Mouse (Mus musculus): ENCODE data around the gene Nfatc4. TPM values are rescaled to one million over a fixed set of nuclear protein-coding genes. Genes with fewer than 3 reads are reported as not detected.

Gene Nfatc4
- polyA plus RNA-seq (2012; rRNA removed), result 0.71 and 1.5 TPM in 2 replicates

DNA sequence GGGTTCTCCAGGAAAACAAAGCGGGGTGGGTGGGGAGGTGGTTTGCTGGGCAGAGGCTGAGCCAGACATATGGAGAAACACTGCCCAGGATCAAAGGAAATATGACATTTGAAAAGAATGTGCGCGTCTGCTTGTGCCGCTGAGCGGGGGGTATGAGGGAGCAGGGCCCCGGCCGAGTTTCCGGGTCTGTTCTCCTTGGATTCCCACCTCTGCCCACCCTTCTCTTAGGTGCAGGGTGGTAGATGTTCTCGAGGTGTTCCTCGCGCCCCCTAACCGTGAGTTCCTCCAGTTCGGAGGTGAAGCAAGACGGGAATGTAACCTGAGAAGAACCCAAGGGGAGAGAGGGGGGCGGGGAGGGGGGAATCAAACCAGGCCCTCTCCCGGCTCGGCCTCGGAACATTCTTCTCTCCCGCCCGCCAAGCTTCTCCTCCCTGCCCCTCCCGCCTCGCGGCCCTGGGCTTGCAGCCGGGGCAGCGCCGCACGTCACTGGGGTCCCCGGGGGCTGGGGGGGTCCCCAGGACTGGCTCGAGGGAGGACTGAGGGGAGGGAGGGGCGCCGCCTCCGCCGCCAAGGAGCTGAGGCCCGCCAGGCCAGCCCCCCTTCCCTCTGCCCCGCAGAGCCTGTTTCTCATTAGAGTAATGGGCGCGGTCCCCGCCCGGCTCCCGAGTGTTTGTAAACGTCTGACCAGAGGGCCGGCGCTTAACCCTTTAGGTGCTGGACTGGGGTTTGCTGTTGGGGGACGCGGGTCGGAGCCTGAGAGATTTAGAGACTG is at the start of gene Nfatc4:
Nfatc4 (plus strand) TSS at position 154 of the 772 bp plus-strand sequence.

DNA sequence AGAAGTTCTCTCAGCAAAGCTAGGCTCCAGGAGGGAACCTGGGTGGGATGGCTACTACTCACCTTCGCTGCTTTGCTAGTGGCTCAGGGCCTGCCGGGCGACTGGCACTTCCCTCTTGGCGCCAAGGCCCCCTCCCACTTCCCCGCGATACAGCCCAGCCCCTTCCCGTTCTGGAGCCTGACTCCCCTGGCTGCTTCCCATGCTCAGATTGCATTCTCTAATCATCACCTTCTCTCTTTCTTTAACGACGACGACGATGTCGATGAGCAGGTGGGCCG is 39.0 kb upstream of the Nfatc4 start, which contains the start of gene Adcy4:
Adcy4 (minus strand) TSS at position 138 of the 278 bp plus-strand sequence.

DNA sequence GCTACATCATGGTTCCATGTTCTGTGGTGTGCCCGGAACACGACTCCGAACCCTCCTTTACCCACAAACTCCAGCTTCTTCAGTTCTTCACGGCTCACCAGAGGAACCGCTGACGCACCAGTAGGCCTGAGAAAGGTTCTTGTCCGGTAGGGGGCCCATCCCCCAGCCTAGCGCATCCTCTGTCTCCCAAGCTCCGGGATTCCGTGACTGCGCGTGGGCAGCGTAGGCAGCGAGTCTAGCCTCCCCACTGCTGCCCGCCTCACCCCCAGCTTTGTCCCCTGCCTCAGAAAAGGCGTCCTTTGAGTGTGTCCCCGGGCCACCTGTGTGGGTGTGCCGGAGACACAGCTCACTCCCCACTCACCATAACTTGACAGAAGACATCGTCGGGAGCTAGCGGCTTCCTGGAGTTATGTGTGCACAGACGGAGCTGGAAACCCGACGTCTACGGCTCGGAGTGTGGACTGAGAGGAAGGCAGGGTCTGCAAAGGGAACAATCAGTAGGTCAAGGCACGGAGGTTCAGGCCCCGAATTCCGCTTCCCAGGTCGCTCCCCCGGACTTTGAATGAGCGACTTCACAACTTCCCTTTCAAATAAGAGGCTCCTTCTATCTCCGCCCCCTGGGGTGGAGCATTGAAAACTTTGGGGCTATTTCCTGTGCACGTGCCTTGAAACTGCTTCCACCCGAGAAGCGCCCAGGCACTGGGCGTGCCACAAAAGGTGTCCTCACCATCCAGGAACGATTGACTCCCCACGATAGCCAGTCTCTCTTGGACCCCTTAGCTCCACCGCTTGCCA is 34.5 kb upstream of the Nfatc4 start, which contains the start of gene Ripk3:
Ripk3 (minus strand) TSS at position 610 of the 795 bp plus-strand sequence.

GRCm38 (mm10) chr14:55853621-55854285 is 30.8 kb downstream of the Nfatc4 start, which contains the start of gene Nynrin:
Gene Nynrin, plus strand, starts transcription at chr14:55854010.

Other genes with a start within 250 kb of the Nfatc4 start
- 0.20 and 0.69 TPM in 2 replicates for gene Fitm1, start 247.5 kb upstream of the Nfatc4 start, polyA plus RNA-seq (2012; rRNA removed)
- gene Psme1, start 245.0 kb upstream of the Nfatc4 start, polyA plus RNA-seq (2012; rRNA removed), result 49.6 and 57.9 TPM in 2 replicates
- gene Emc9, start 237.8 kb upstream of the Nfatc4 start, polyA plus RNA-seq (2012; rRNA removed), result 17.8 and 19.8 TPM in 2 replicates
- gene Psme2, start 232.0 kb upstream of the Nfatc4 start, polyA plus RNA-seq (2012; rRNA removed), result 63.6 and 64.0 TPM in 2 replicates
- gene Rnf31, start 231.4 kb upstream of the Nfatc4 start, polyA plus RNA-seq (2012; rRNA removed), result 5.9 and 7.5 TPM in 2 replicates
- gene Irf9, start 219.6 kb upstream of the Nfatc4 start, polyA plus RNA-seq (2012; rRNA removed), result 17.6 and 23.7 TPM in 2 replicates
- 1.7 and 2.1 TPM in 2 replicates for gene Rec8, start 205.1 kb upstream of the Nfatc4 start, polyA plus RNA-seq (2012; rRNA removed)
- 24.1 TPM in 2 replicates for gene Ipo4, start 187.2 kb upstream of the Nfatc4 start, polyA plus RNA-seq (2012; rRNA removed)
- gene Gm49378, start 185.2 kb upstream of the Nfatc4 start, polyA plus RNA-seq (2012; rRNA removed), result 1.5 and 1.6 TPM in 2 replicates
- gene Tm9sf1, start 179.3 kb upstream of the Nfatc4 start, polyA plus RNA-seq (2012; rRNA removed), result 25.0 and 29.3 TPM in 2 replicates
- gene Tssk4, start 173.0 kb upstream of the Nfatc4 start, polyA plus RNA-seq (2012; rRNA removed), result 0.35 and 0.44 TPM in 2 replicates
- 14.2 and 15.2 TPM in 2 replicates for gene Mdp1, start 162.6 kb upstream of the Nfatc4 start, polyA plus RNA-seq (2012; rRNA removed)
- 13.3 and 16.5 TPM in 2 replicates for gene Gmpr2, start 151.2 kb upstream of the Nfatc4 start, polyA plus RNA-seq (2012; rRNA removed)
- 177 and 195 TPM in 2 replicates for gene Nedd8, start 151.0 kb upstream of the Nfatc4 start, polyA plus RNA-seq (2012; rRNA removed)
- 15.3 and 17.8 TPM in 2 replicates for gene Tinf2, start 141.3 kb upstream of the Nfatc4 start, polyA plus RNA-seq (2012; rRNA removed)
- gene Tgm1, start 109.2 kb upstream of the Nfatc4 start, polyA plus RNA-seq (2012; rRNA removed), result 2.4 and 2.5 TPM in 2 replicates
- gene Rabggta, start 100.9 kb upstream of the Nfatc4 start, polyA plus RNA-seq (2012; rRNA removed), result 10.6 and 12.3 TPM in 2 replicates
- gene Dhrs1, start 77.5 kb upstream of the Nfatc4 start, polyA plus RNA-seq (2012; rRNA removed), result 27.6 and 31.2 TPM in 2 replicates
- gene Nop9, start 77.5 kb upstream of the Nfatc4 start, polyA plus RNA-seq (2012; rRNA removed), result 12.2 and 15.0 TPM in 2 replicates
- 36.1 and 38.6 TPM in 2 replicates for gene Cideb, start 64.7 kb upstream of the Nfatc4 start, polyA plus RNA-seq (2012; rRNA removed)
- gene Ltb4r2, start 61.7 kb upstream of the Nfatc4 start, polyA plus RNA-seq (2012; rRNA removed), result 0.57 and 0.65 TPM in 2 replicates
- 2.2 and 3.1 TPM in 2 replicates for gene Ltb4r1, start 57.2 kb upstream of the Nfatc4 start, polyA plus RNA-seq (2012; rRNA removed)
- 0.86 and 0.99 TPM in 2 replicates for gene Adcy4, start 39.0 kb upstream of the Nfatc4 start, polyA plus RNA-seq (2012; rRNA removed)
- gene Ripk3, start 34.3 kb upstream of the Nfatc4 start, polyA plus RNA-seq (2012; rRNA removed), result 12.6 and 15.4 TPM in 2 replicates
- gene Nynrin, start 30.9 kb downstream of the Nfatc4 start, polyA plus RNA-seq (2012; rRNA removed), result 1.6 and 1.7 TPM in 2 replicates
- gene Cbln3, start 61.2 kb downstream of the Nfatc4 start, polyA plus RNA-seq (2012; rRNA removed), result 0.10 and 0.16 TPM in 2 replicates
- 7.3 and 8.4 TPM in 2 replicates for gene Khnyn, start 61.8 kb downstream of the Nfatc4 start, polyA plus RNA-seq (2012; rRNA removed)
- 5.3 and 6.1 TPM in 2 replicates for gene Sdr39u1, start 77.1 kb downstream of the Nfatc4 start, polyA plus RNA-seq (2012; rRNA removed)
- 0.07 and 0.12 TPM in 2 replicates for gene Cma1, start 121.5 kb downstream of the Nfatc4 start, polyA plus RNA-seq (2012; rRNA removed)
- not detected in 2 replicates for gene Cma2, start 127.8 kb downstream of the Nfatc4 start, polyA plus RNA-seq (2012; rRNA removed)
- gene Mcpt1, start 194.8 kb downstream of the Nfatc4 start, polyA plus RNA-seq (2012; rRNA removed), result 0.02 TPM in 1 of 2 replicates, not detected in the other
- not detected in 2 replicates for gene Mcpt9, start 207.4 kb downstream of the Nfatc4 start, polyA plus RNA-seq (2012; rRNA removed)
- gene Mcpt2, start 218.9 kb downstream of the Nfatc4 start, polyA plus RNA-seq (2012; rRNA removed), result 0.03 and 0.05 TPM in 2 replicates
- not detected in 2 replicates for gene Mcpt4, start 239.2 kb downstream of the Nfatc4 start, polyA plus RNA-seq (2012; rRNA removed)

All from liver, embryonic 14 days (tissue).